Mouse (Mus musculus): ENCODE results near the gene Rhpn2. TPM values are rescaled to one million over a fixed set of nuclear protein-coding genes. Genes with fewer than 3 reads are reported as not detected.

Gene Rhpn2
- polyA plus RNA-seq, 1 experiment from 2014 or later: 2.7 TPM

Other genes starting within 250 kb of the Rhpn2 start
- 1.6 and 1.8 TPM in 2 replicates for gene Cebpa, start 214.9 kb upstream of the Rhpn2 start, polyA plus RNA-seq (2016; fragmentation: Nextera tagmentation; extraction: Ambion mirVana)
- gene Slc7a10, start 147.8 kb upstream of the Rhpn2 start, polyA plus RNA-seq (2016; fragmentation: Nextera tagmentation; extraction: Ambion mirVana): 0.38 and 0.64 TPM in 2 replicates
- 8.1 and 9.1 TPM in 2 replicates for gene Lrp3, start 118.7 kb upstream of the Rhpn2 start, polyA plus RNA-seq (2016; fragmentation: Nextera tagmentation; extraction: Ambion mirVana)
- 18.7 and 18.9 TPM in 2 replicates for gene Gpatch1, start 15.7 kb upstream of the Rhpn2 start, polyA plus RNA-seq (2016; fragmentation: Nextera tagmentation; extraction: Ambion mirVana)
- 14.7 and 16.5 TPM in 2 replicates for gene Faap24, start 62.7 kb downstream of the Rhpn2 start, polyA plus RNA-seq (2016; fragmentation: Nextera tagmentation; extraction: Ambion mirVana)
- gene Cep89, start 62.9 kb downstream of the Rhpn2 start, polyA plus RNA-seq (2016; fragmentation: Nextera tagmentation; extraction: Ambion mirVana): 55.0 and 56.9 TPM in 2 replicates
- gene Slc7a9, start 114.6 kb downstream of the Rhpn2 start, polyA plus RNA-seq (2016; fragmentation: Nextera tagmentation; extraction: Ambion mirVana): 0.21 TPM in 1 of 2 replicates, not detected in the other
- 0.59 and 0.68 TPM in 2 replicates for gene Tdrd12, start 203.6 kb downstream of the Rhpn2 start, polyA plus RNA-seq (2016; fragmentation: Nextera tagmentation; extraction: Ambion mirVana)
- 33.0 and 37.5 TPM in 2 replicates for gene Nudt19, start 222.1 kb downstream of the Rhpn2 start, polyA plus RNA-seq (2016; fragmentation: Nextera tagmentation; extraction: Ambion mirVana)